Mouse (Mus musculus): ENCODE measurements at regions not wholly inside any gene's neighbourhood (a gene's known extent, or its start where the extent isn't known, plus 50 kb on each side); places are given as distances from the start of the nearest gene placed in this dataset.

DNA sequence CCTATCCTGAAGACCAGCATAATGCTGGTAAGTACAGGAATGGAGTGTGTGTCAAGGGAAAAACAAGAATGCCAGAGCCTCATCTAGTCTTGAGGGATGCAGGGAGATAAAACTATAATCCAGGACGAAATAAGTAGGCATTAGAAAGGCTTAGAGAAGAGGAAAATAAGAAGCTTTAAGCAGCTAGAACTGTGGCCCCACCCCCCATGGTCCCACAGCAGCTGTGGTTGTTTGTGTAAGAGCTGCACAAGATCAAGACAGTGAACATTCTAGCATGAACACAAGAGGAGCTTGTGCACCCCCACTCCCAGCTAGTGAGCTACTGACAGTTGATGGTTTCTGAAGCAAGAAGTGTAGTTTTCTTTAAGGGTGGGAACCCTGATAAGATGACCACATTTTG lies 315.9 kb downstream of the Tmem135 start:
- no peak for DNase-seq
- intact Hi-C loops (cut with DNase I), result loop anchor here (2.0 kb wide), 1 partner anchor 329 kb away; no protein-coding TSS in a partner anchor

GRCm38 (mm10) chr7:89086348-89086747 lies 317.7 kb downstream of the Tmem135 start:
- intact Hi-C loops (cut with DNase I), result no loop called here
- DNase-seq, result no peak

DNA sequence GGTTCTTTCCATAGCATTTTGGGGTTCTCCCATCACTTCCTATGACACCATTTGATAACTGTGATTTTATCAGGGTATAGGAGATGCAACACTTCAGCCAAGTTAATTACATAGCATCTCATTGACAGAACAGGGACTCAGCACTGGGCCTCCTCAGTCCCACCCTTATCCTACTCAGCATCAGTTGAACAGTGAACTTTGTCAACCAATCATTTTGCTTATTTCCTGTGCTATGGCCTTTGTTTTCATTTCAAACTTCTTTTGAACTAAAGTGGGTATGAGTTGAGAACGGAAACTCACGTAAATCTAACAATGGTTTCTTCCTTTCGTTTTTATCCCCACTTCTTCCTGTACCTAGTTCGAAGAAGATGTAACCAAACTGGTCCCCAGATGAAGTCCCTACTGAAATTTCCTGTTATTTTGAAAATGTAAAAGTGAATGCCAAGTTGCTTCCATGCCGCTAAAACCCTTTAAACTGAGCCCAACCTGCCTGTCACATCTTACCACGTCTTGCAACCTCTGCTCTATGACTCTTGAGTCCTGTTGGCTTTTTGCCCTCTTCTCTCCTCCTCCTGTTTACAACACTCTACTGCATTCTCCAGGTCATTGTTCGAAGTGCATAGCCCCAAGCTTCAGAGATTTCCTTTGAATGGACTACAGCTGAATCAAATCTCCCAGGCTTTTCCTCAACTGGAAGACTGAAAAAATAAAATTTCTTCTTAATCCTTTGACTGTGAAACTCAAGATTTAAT lies 329.9 kb downstream of the Tmem135 start:
- DNase-seq, result no peak
- intact Hi-C loops (cut with DNase I), result no loop called here

DNA sequence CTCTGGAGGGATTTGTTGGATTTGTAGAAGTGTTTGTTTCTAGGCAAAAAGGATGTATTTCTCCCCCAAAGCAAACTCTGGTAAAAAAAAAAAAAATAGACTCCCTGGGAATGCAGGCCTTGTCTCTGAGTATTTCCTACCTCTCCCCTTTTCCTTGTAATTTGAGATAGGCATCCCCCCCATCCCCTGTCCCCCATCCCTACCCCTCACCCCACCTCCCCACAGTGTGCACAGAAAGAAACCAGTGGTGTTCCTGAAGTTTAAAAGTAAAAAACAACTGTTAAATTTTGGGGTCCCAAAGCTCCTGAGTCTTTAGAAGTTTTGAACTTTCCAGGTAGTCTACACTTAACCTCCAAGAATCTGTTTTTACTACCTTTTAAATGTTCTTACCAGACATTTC lies 334.0 kb downstream of the Tmem135 start:
- no peak for DNase-seq
- intact Hi-C loops (cut with DNase I), result no loop called here

DNA sequence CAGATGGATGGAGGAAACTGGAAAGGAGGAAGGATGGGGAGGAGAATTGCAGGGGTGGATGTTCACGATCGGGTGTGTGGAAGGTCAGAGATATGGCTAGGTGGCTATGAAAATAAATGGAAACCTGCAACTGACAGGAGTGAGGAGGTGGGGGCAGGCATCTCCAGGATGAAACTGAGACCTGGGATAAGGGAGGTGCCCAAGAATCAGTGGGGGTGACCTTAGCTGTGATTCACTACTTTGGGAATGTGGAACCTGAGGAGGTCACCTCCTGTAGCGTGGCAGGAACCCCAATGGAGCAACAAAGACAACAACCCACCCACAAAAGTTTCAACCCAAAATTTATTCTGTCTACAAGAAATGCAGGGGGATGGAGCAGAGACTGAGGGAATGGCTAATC lies 339.6 kb downstream of the Tmem135 start:
- no peak for DNase-seq
- intact Hi-C loops (cut with DNase I), result no loop called here

- intact Hi-C loops (cut with DNase I), result no loop called here
- no peak for DNase-seq
These were observed 340.4 kb downstream of the Tmem135 start for GRCm38 (mm10) chr7:89063630-89064029.

DNA sequence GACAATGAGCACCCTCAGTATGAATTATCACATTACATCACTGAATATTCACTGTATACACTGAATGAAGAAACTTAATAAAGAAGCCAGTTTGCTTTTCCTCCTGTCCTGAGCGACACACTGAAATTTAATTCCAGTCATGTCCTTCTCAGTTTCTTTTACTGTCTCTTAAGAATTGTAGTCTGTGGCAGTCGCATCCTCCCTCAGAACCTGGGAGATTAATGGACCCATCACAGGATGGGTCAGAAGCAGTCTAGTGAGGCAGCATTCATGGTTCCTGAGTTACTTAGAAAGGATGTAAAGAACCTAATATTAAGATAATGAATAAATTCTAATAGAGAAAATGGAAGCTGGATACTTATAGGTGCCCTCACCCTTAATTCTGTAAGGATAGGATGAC lies 349.5 kb downstream of the Tmem135 start:
- DNase-seq, result no peak
- intact Hi-C loops (cut with DNase I), result no loop called here

- intact Hi-C loops (cut with DNase I), result no loop called here
- peak; percentile 10 for DNase-seq
These were observed 352.8 kb downstream of the Tmem135 start for GRCm38 (mm10) chr7:89051240-89051639.

GRCm38 (mm10) chr7:89046405-89047217 lies 357.4 kb downstream of the Tmem135 start:
- intact Hi-C loops (cut with DNase I), result no loop called here
- no peak for DNase-seq

- intact Hi-C loops (cut with DNase I), result no loop called here
These were observed 361.0 kb downstream of the Tmem135 start for GRCm38 (mm10) chr7:89042977-89043376.

DNA sequence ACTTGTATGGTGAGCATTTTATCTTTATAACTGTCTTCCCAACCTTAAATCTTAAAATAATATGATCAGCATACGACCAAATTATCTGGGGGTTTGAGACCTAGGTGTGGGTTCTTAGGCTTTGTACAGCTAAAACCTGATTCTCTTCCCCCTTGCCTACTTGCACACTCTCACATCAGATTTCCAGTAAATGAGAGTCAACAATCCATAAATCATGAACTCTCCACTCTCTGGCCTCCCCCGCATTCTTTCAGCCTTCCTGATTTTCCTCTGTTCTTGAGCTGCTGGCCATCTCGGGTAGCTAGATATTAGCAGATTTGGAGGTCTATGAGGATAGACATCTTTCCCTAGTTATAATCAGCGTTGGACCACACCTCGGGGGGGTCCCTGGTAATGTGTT lies 362.7 kb downstream of the Tmem135 start:
- intact Hi-C loops (cut with DNase I), result no loop called here
- DNase-seq, result no peak

More at GRCm38 (mm10) chr7:89042977-89043376, 361.0 kb downstream of the Tmem135 start:
- no peak for DNase-seq

DNA sequence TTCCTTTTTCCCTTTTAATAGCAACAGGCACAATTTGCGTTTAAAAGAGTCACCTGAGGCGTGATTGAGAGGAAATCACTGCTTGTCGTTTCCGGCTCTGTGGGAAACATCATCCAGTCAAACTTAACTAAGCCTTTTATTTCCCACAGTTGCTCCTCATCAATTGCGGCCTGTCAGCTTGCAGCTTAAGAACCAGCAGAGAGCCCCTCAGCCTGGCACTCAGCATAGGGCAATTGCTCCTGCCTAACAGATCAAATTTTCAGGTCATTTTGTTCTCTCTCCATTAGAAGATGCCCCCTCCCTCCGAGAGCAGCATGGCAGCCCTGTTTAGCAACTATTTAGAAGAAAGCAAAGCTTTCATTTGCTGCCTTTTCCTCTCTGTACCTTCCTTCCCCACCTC lies 363.9 kb downstream of the Tmem135 start:
- no peak for DNase-seq

DNA sequence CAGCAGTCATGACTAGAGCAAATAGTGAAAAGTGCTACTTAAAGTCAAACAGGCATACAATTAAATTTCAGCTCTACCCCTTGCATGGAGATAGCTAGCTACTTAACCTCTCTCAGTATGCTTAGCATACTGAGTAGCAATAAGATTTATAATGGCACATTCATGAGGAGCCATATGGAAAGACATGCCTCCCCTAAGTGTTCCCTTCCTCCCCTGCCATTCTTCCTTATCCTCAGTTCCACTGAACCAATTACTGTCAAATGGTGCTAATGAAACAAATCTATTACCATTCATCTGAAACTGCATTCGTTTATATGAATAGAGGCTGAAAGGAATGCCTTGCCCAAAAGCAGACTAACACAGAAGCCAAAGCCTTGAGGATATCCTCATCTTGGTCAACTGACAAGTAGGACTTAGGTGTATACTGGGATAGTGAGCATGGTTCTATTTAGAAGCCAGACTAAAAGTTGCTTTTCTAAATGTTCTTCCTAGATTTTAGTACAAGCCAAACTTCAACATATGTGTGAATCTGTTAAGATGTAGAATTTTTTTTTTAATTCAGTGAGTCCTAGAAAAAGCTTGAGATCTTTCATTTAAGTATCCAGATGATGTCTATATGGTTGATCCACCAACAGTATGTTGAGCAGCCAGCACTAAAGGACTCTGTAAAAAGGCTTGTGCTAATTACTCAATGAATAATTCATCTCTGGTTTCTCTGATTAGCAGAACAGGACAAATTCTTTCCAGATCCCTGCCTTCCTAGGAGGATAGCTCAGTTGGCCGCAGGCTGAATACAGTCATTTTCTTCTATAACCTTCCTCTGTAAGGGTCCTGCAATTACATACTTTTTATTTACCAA lies 368.7 kb downstream of the Tmem135 start:
- DNase-seq, result no peak
- intact Hi-C loops (cut with DNase I), result no loop called here

More for the DNA sequence above, 363.9 kb downstream of the Tmem135 start:
- intact Hi-C loops (cut with DNase I), result no loop called here

DNA sequence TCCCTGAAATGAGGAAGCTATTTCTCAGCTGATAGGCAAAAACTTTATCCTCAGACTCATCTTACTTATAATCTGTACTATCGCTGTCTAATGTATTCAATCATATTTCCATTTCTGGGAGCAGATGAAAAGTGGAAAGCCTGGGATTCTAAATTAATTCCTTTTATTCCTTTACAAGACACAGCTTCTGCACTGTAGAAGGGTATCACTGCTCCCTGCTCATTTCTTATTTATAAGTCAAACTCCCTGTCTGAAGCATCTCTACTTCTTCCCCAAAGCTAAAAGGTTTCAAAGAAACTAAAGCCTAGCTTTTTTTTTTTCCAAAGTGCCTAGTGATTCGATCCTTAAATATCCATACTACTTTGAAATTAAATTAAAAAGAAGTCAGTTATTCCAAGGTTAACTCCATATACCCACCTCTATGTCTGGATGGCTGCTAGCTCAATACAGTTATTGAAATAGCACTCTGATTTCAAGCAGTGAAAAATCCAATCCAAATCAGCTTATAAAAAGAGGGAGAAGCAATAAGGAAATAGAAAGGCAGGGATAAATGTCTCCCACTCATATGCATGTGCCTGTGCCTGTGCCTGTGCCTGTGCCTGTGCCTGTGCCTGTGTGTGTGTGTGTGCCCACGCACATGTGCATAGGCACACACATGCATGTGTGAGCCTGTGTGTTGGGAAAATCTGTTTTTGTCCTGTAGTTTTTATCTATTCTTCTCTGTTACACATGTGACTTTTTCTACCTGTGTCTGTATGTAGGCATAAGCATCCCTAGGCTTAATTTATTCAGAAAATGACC lies 380.6 kb downstream of the Tmem135 start:
- intact Hi-C loops (cut with DNase I), result no loop called here
- DNase-seq, result no peak

- DNase-seq, result no peak
- intact Hi-C loops (cut with DNase I), result no loop called here
These were observed 405.1 kb downstream of the Tmem135 start for GRCm38 (mm10) chr7:88998815-88999392.

- intact Hi-C loops (cut with DNase I), result no loop called here
These were observed 406.1 kb downstream of the Tmem135 start for GRCm38 (mm10) chr7:88997815-88998477.

GRCm38 (mm10) chr7:88974436-88974835 lies 429.6 kb downstream of the Tmem135 start:
- intact Hi-C loops (cut with DNase I), result no loop called here
- no peak for DNase-seq

More at GRCm38 (mm10) chr7:88997815-88998477, 406.1 kb downstream of the Tmem135 start:
- no peak for DNase-seq

DNA sequence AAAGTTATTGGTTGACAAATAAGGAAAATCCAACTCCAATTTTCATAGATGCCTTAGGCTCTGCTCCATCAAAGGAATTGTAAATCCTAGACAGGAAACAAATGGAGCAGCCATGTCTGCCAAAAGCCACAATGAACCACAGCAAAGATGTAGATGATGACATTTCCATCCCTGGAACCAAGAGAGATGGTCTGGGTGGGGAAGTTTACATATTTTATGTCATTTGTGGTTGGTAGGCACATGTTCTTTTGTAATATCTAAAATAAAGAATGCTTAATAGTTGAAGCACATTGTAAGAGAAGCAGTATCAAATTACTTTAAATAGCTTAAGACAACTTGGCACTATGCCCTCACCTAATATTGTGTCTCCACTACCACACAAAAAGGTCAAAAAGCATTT lies 443.2 kb downstream of the Tmem135 start:
- intact Hi-C loops (cut with DNase I), result no loop called here
- DNase-seq, result no peak

DNA sequence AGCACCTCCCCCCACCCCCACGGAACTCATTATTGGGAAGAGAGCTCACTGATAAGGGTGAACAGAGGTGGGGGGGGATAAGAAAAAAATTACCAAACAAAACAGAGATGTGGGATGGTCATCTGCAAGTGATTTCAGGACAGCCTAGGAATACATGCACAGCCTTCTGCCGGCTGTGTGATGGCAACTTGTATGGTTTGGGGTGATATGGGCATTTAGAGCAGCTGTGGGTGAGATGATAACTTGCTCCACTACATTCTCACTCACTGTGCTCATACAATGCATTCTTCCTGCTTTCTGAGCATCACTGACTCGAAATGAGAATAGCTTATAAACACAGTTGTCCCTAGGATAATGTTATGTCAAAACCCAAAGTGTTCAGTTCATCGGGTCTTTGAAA lies 443.8 kb downstream of the Tmem135 start:
- intact Hi-C loops (cut with DNase I), result no loop called here
- DNase-seq, result no peak

Data from left cerebral cortex, postnatal 4 days (tissue).